Mouse (Mus musculus): ENCODE data around the gene Lst1.

GRCm38 (mm10) chr17:35185639-35186611 is 2.3 kb downstream of the Lst1 start:
- TF ChIP-seq CTCF (IDR thresholded peaks at IDR 0.05; ENCODE audit: low read depth, low read length) (no peak), TAL1 (conservative IDR thresholded peaks at IDR 0.05; ENCODE audit: low read depth, low read length) (no peak), POLR2AphosphoS5 (IDR thresholded peaks at IDR 0.05; ENCODE audit: insufficient replicate concordance, low read depth, low read length) (no peak), GATA1 (IDR thresholded peaks at IDR 0.05; ENCODE audit: borderline replicate concordance, low read length) (no peak)

Measured in G1E (cell line).